Mouse (Mus musculus) E14TG2a.4 (cell line): ENCODE data around the gene Cog8.

Experiments
- CTCF ChIP-seq: conservative IDR thresholded peaks from 2 replicates; pipeline ENCODE4 v1.5.1; 2014; ENCODE audit warnings: low read length
- POU5F1 ChIP-seq: IDR thresholded peaks from 2 replicates; pipeline ENCODE4 v1.6.1; 2014; ENCODE audit warnings: low read length, borderline replicate concordance

DNA sequence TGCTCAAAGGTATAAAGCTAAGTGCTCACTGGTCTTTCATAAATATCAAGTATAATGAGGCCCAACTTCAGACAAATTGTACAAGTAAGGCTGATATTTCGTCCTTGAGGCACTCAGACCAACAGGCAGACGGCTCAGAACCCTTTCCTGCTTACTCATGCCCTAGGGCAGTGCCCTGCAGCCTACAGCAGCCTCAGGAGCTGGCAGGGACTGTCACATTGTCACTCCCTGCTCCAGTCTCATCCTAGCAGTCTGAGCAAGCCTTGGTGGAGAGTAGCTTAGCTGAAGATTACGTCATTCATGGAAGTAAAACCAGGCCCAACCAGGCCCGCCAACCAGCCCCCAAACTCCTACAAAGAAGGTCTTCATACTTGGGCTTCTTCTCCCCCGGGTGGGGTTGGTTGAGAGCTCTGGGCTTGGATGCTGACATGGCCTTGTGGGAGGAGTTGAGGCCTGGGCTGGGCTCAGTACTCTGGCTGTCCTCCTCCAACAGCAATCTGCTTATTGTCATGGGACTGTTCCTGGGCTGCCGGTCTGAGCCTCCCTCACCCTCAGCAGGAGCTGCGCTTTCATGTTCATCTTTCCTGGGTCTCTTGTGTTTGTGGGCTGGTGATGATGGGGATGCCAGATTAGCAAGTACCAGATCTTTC is 19.9 kb upstream of the Cog8 start:
- TF ChIP-seq CTCF: no peak
- TF ChIP-seq POU5F1: no peak
